Mouse (Mus musculus): Measurements from ENCODE around the gene Gphb5.

DNA sequence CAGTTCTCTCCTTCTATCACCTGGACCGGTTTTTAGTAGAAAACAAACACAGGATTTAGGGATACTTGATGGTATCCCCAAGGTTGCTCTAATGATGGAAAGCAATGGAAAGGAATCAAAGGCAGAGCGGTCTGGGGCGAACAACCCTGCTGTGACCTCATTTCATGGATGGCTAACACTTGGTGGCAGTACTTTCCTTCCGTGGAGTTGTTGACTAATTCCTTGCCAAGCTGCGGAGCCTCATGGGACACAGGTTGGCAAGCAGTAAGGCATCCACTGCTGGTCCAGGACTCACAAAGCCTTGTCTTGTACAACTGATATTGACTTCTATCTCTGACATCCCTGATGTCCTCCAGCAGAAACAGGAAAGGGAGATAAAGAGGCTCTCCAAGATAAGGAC is 48.1 kb downstream of the Gphb5 start:
- TF ChIP-seq CTCF (IDR thresholded peaks at IDR 0.05; ENCODE audit: borderline replicate concordance, insufficient read depth, low read depth, low read length) (no peak), POLR2A (IDR thresholded peaks at IDR 0.05; ENCODE audit: borderline replicate concordance, insufficient read depth, low read length) (no peak)
